Mouse (Mus musculus) heart, adult 9 months (tissue): ENCODE data around the gene Keap1.
A peak's percentile ranks its signal among the peaks of the same experiment; 100 is the strongest.
"Not testable (repeated sequence)": the region's sequence is repeated elsewhere in the genome, so short reads cannot be mapped to it uniquely, and the experiment has no call there.

ENCODE experiments used
- DNase-seq, 2 experiments: peaks; one replicate each; pipeline ENCODE4 v3.0.0; 2022; ENCODE audit warnings: low spot score in 2 of 2

Gene Keap1

GRCm38 (mm10) chr9:21196521-21197433 lies 42.4 kb downstream of the Keap1 start:
- DNase-seq = no peak

- not testable (repeated sequence) for DNase-seq
These were observed 43.2 kb downstream of the Keap1 start for GRCm38 (mm10) chr9:21195736-21196505.

DNA sequence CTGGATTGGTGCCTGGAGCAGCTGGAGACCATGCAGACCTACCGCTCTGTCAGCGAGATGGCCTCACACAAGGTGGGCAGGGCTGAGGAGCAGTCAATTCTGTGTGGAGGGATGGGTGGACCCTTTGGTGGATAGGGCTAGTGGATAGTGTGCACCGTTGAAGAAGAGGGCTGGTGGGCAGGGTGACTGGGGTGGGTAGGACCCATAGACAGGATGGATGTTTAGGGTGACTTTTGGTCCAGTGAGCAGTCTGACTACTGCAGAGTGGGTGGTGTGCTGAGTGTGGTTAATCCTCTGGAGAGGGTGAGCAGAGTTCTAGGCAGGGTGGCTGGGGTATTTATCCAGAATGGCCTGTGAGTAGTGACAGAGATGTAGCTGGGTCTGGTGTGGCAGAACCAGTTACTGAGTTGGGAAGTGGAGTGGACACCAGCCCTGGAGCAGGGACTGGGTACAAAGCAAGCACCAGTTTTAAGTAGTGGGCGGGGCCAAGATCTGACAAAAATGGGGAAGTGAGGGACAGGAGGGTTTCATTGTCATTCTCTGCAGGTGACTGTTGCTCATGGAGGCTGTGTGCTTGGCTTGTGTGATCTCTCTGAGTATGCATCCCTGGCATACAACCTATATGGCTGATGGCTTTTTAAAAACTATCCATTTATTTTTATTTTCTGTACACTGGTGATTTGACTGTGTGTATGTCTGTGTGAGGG lies 44.2 kb downstream of the Keap1 start:
- DNase-seq = no peak

- no peak for DNase-seq
These were observed 45.4 kb downstream of the Keap1 start for GRCm38 (mm10) chr9:21193786-21194185.

GRCm38 (mm10) chr9:21190670-21191069 lies 48.5 kb downstream of the Keap1 start:
- DNase-seq = no peak

GRCm38 (mm10) chr9:21189905-21190304 lies 49.3 kb downstream of the Keap1 start:
- DNase-seq = no peak

- DNase-seq = peak; percentile 38 to 56
These were observed 53.7 kb downstream of the Keap1 start for GRCm38 (mm10) chr9:21185436-21185835.

DNA sequence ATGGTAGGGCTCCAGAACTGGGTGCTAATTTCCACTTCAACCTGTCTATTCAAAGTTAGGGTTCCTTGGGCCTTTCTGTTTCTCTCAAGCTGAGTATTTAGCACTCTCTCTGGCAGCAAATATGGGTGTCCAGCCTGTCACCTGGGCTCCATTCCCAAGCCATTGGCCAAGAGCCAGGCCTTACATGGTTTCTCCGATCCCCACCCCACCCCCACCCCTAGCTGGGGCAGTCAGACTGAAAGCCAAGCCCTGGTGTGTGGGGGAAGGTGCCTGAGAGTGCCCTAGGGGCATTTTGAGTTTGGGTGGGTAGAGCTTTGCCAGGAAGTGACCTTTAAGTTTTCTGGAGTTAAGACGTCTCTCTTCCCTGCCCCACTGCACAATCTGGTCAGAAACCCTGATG lies 54.4 kb downstream of the Keap1 start:
- peak; percentile 51 to 72 for DNase-seq

DNA sequence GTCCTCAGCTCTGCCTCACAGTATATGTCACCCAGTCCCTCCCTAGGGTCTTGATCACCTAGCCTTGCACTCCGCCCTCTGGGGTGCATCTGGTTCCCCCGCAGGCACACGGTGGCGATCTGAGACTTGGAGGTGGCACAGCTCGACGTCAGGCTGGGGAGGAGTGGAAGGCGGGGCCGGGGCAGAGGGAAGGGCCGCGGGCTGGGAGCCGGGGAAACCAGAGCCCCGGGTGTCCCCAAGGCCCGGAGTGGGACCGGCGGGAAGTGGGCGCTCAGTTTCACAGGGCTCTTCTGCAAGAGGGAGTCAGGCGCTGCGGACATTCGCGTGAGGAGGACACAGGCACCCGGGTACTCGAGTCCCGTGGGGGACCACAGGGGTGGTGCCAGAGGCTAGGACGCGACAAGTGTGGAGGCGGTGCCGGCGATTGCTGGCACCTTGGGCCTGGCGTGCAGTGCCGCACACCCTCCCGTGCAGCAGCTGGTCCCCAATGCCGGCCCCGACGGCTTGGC lies 55.2 kb downstream of the Keap1 start:
- peak; percentile 70 to 72 for DNase-seq

- no peak for DNase-seq
These were observed 55.7 kb downstream of the Keap1 start for GRCm38 (mm10) chr9:21183421-21183820.

DNA sequence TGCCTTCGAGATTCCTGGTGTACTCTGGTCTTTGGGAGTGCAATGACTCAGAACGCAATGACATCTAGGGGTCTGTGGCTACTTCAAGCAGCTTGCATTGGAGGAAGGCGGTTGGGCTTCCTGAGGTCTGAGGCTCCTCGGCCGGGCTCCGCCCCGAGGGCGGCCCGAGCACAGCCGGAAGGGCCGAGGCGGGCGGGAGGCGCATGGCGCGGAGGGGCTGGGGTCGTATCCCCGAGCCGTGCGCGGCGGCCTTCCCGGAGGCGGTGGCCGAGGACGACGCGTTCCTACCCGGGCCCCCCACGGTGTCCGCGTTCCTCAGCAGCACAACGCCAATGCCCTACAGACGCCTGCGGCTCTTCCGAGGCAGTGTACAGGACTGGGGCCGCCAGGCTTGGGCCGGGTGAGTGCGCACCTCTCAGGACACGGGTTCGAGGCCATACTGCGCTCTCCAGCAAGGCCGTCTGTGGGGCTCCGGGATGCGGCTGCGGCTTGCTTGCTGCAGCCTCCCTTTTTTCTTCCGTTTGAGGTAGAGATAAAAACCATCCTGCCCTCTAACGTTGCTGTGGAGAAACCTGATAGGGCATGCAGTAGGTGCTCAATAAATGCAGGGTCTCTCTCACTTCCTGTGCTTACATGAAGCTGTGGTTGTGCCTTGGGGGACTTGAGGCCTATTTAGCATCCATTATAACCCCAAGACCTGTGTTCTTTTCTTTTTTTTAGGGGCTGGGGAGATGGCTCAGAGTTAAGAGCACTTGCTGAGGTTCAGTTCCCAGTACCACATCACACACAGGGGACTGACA lies 57.5 kb downstream of the Keap1 start:
- peak; percentile 53 to 58 for DNase-seq

DNA sequence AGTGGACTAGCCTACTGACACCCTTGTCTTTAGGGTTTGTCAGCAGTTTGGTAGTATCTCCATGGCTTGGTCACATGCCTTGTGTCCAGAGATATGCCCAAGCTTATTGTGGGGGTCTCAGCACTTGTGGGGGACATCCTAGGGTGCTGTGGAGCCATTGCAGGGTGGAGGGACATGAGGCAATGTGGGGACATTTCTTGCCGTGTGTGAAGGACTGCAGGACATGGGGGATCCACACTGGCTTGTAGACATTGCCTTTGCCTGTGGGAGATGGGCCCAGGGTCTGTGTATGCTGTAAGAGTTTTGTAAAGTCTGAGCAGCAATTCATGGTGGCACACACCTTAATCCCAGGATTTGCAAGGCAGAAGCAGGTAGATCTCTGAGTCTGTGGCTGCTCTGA lies 58.3 kb downstream of the Keap1 start:
- DNase-seq = no peak

DNA sequence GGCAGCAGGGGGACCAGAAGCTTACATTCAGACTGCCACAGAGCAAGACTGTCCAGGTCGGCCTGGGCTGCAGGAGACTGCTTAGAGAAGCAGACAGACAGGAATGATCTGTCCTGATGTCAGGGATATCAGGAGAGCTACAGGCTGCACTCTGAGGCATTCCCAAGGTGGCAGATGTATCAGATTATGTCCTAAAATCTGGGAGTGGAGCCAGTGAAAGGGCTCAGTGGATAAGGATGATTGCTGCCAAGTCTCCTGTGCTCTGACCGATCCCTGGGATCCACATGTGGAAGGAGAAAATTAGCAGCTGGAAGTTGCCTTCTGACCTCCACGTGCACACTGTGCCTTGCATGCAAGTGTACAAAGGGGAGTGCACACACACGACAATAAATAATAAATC lies 58.8 kb downstream of the Keap1 start:
- no peak for DNase-seq
